Mouse (Mus musculus) stomach, embryonic 14.5 days (tissue): Measurements from ENCODE around the gene Zfp451. TPM values are rescaled to one million over a fixed set of nuclear protein-coding genes. Genes with fewer than 3 reads are reported as not detected.

ENCODE experiments used
- ATAC-seq: fragments of 200-750 bp; cut with Nextera tagmentation; 2 replicates; pipeline ENCODE4 v1.8.0; 2017; ENCODE audit warnings: low read depth, moderate TSS enrichment; ENCODE audit not compliant: insufficient number of reproducible peaks, insufficient read depth, low FRiP score
- H3K27ac ChIP-seq: fragments of 300-500 bp; sonication (generic); 2 replicates; pipeline ENCODE4 v1.5.1; 2014; ENCODE audit warnings: mild to moderate bottlenecking, low read length, moderate library complexity, mixed read lengths
- H3K27me3 ChIP-seq: fragments of 300-500 bp; sonication (generic); 2 replicates; pipeline ENCODE4 v1.6.1; 2014; ENCODE audit warnings: low read length, control low read depth, mixed read lengths; ENCODE audit not compliant: control insufficient read depth, insufficient read depth
- H3K36me3 ChIP-seq: fragments of 300-500 bp; sonication (generic); 2 replicates; pipeline ENCODE4 v1.6.1; 2014; ENCODE audit warnings: mild to moderate bottlenecking, control low read depth, low read length, moderate library complexity, mixed read lengths; ENCODE audit not compliant: control insufficient read depth, insufficient read depth
- H3K4me1 ChIP-seq: fragments of 300-500 bp; sonication (generic); 2 replicates; pipeline ENCODE4 v1.6.1; 2014; ENCODE audit warnings: low read length, control low read depth, mixed read lengths; ENCODE audit not compliant: control insufficient read depth, insufficient read depth
- H3K4me2 ChIP-seq: fragments of 300-500 bp; sonication (generic); replicated peaks from 2 replicates; pipeline ENCODE4 v1.6.1; 2014; ENCODE audit warnings: low read depth, low read length, control low read depth
- H3K4me3 ChIP-seq: fragments of 300-500 bp; sonication (generic); 2 replicates; pipeline ENCODE4 v1.5.1; 2014; ENCODE audit warnings: low read depth, low read length, control low read depth
- H3K9ac ChIP-seq: fragments of 300-500 bp; sonication (generic); replicated peaks from 2 replicates; pipeline ENCODE4 v1.6.1; 2014; ENCODE audit warnings: low read depth, mild to moderate bottlenecking, control low read depth, low read length, moderate library complexity, mixed read lengths
- H3K9me3 ChIP-seq: fragments of 300-500 bp; sonication (generic); 2 replicates; pipeline ENCODE4 v1.6.1; 2016; ENCODE audit warnings: low read depth, low read length, control low read depth; ENCODE audit not compliant: control insufficient read depth
- WGBS: fragments of 180-500 bp; shearing (Covaris S2); extraction: QIAGEN DNeasy Blood & Tissue Kit; methylation state at CpG from one replicate; pipeline ENCODE4 v1.1.7; 2014; 5-methylcytosine and 5-hydroxymethylcytosine counted together
- polyA plus RNA-seq: library from polyadenylated mRNA; unstranded; fragments of >200 nt; fragmentation: Nextera tagmentation; extraction: Ambion mirVana; gene quantifications from 2 replicates; pipeline ENCODE4 v1.2.1, GENCODE M21; 2014

Gene Zfp451
- polyA plus RNA-seq, 1 experiment from 2014 or later: 37.8 TPM

DNA sequence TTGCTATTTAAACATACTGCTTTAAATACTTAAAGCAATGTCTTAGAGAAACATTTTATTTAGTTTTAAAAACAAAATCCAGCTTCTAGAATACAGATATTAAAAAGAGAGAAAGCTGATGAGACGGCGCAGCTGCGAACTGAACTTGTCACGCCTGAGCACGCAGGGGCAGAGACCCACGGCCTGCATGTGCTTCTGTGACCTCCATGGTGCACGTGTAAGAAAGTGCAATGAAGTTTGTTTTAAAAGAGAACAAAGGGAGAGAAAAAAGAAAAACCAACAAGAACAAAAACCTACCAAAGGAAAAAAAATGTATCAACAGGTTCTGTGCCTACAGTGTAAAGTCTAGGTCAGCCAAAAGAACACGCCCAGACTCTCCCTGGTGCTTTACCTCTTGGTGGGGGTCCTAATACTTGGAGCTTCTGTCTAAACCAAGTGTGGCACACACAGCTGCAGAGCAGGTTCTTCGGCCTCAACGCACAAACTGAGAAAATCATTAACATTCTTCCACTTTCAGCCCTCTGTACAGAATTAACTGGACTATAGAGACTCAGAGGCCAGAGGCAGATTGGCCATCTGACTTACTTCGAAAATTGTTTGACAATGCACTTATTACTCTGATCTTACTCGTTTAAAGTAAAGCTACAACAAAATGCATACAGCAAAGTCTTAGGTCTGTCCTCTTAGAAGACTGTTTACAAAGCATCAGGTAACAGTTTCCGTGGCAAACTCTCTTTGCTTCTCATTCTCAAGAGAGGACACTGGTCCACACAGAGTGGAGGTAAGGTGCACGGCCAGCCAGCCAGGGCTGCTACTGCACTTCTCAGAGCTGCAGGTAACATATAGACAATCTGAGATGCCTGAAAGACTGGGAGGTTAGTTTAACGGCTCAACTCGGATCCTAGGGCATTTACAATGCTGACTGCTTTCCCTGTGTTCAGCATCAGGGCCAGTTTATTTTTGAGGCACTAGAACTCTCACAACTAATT lies 47.6 kb downstream of the Zfp451 start:
- no peak overlapping the region for H3K4me3 ChIP-seq
- H3K9me3 ChIP-seq: no peaks in the 10 kb centered on the region
- ATAC-seq: peak; percentile 58; the same call in 1 of the 2 replicates
- H3K4me1 ChIP-seq: no peaks in the 10 kb centered on the region
- no peak overlapping the region for H3K27ac ChIP-seq
- no peaks in the 10 kb centered on the region for H3K27me3 ChIP-seq
- no peak overlapping the region for H3K4me2 ChIP-seq
- H3K9ac ChIP-seq: no peak overlapping the region
- WGBS: 61% methylated on average over 16 of the region's 16 CpGs
- H3K36me3 ChIP-seq: peaks cover 17% of the 10 kb centered on the region

DNA sequence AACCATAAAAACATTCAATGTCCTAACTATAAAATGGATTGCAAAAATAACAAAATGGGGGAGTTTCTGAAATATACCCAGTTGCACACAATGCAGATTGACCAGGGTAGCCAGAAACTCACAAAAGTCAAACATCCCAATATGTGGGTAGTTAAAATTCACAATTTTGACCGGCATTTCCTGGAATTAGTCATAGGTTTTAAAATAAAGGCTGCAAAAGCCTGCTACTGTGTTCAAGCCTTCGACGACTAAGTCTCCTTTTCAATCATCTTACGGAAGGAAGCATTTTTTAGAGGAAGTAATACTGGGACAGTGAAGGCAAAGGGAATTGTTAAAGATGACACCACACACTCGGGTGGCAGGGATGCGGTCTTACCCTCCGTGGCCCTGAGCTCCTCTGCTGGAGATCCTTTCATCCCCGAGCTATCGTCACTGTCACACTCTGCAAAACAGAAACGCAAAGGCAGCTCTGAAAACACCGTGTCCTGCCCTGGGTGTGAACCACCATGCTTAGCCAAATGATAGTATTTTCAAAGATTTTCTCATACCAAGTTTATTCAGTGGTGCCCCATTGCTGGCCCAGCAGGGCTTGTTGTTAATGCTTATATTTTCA lies 48.8 kb downstream of the Zfp451 start:
- Histone ChIP-seq H3K9ac (no peak overlapping the region), H3K27me3 (no peaks in the 10 kb centered on the region), H3K4me2 (no peak overlapping the region), H3K36me3 (peaks cover 15% of the 10 kb centered on the region), H3K4me1 (no peaks in the 10 kb centered on the region), H3K9me3 (no peaks in the 10 kb centered on the region), H3K27ac (no peak overlapping the region), H3K4me3 (no peak overlapping the region)
- no peak for ATAC-seq
- 90% methylated on average over 11 of the region's 11 CpGs for WGBS

DNA sequence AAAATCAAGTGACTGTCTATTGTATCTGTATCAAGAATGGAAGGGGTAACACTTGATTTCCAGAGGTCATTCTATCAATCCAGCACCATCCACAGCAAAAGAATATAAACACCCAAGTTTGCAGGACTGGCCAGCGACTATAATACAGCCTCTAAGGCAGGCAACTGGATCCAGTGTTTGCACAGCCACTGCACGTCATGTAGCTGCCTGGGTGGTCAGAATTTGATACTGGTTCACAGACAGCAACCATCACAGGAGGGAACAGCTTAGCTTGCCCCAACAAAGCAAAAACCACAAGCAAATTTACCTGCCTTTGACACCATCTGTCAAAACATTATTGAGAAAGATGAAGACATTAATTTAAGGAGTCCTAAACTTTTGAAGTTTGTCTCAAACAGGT lies 50.6 kb downstream of the Zfp451 start:
- WGBS: 33% methylated on average over 2 of the region's 2 CpGs
- Histone ChIP-seq H3K27ac (no peak overlapping the region), H3K9ac (no peak overlapping the region), H3K27me3 (no peaks in the 10 kb centered on the region), H3K4me2 (no peak overlapping the region), H3K4me3 (no peak overlapping the region), H3K9me3 (no peaks in the 10 kb centered on the region), H3K36me3 (peaks cover 5% of the 10 kb centered on the region), H3K4me1 (no peaks in the 10 kb centered on the region)
- ATAC-seq: no peak

DNA sequence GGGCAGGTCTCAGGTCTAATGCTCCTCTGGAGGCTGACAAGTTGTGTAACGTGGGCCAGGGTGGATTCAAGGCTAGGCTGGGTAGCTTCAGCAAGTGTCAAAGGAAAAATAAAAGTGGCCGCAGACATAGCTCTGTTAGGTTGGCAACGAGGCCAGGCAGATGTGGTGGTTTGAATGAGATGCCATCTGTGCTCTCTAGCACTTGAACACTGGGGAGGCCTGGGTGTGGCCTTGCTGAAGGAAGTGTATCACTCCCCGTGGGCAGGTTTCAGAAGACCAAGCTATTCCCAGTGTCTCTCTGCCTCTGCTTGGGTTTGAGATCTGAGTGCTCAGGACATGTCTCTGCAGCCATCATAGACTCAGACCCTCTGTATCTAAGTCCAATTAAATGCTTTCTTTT lies 55.9 kb downstream of the Zfp451 start:
- no peak overlapping the region for H3K4me2 ChIP-seq
- ATAC-seq: no peak
- H3K27ac ChIP-seq: no peak overlapping the region
- WGBS: 57% methylated on average over 4 of the region's 4 CpGs
- H3K36me3 ChIP-seq: peaks cover 4% of the 10 kb centered on the region; the same call in 1 of the 2 replicates
- no peak overlapping the region for H3K4me3 ChIP-seq
- peaks cover 9% of the 10 kb centered on the region for H3K4me1 ChIP-seq
- no peaks in the 10 kb centered on the region for H3K9me3 ChIP-seq
- no peak overlapping the region for H3K9ac ChIP-seq
- no peaks in the 10 kb centered on the region for H3K27me3 ChIP-seq

DNA sequence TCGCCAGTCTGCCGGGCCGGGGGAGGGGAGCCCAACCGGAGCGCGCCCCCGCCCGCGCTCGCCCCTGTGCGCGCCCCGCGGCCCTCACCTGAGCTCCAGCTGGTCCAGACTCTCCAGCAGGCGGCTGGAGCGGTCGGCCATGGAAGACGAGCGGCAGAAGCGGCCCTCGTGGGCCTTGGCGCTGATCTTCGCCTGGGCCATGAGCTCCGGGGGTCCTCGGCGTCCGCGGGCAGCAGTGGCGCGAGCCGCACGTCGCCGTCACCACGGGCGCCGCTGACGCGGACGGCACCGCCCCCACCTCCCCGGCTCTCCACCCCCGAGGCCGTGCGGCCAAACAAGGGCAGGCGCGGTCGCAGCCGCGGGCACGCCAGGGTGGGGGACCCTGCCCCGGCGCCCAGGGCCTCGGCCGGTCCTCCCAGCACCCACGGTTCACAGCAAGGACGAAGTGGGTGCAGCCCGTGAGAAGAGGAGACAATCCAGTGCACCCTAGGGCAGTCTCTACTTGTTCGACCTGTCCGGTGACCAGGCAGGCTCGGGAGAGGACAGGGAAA lies 56.8 kb downstream of the Zfp451 start, which contains the start of gene Bag2:
Bag2 (minus strand) TSS at position 305 of the 551 bp plus-strand sequence.
- under 1% methylated on average over 61 of the region's 61 CpGs for WGBS
- no peaks in the 10 kb centered on the region for H3K27me3 ChIP-seq
- H3K36me3 ChIP-seq: peaks cover 4% of the 10 kb centered on the region; the same call in 1 of the 2 replicates
- peaks cover 9% of the 10 kb centered on the region for H3K4me1 ChIP-seq
- no peaks in the 10 kb centered on the region for H3K9me3 ChIP-seq
- peak within 1 kb of the TSS; percentile 61; the same call in 1 of the 2 replicates for H3K27ac ChIP-seq
- peak within 1 kb of the TSS; percentile 76 for H3K9ac ChIP-seq
- H3K4me3 ChIP-seq: peak within 1 kb of the TSS; percentile 62
- peak within 1 kb of the TSS; percentile 59 for H3K4me2 ChIP-seq
- ATAC-seq: peak; percentile 87

DNA sequence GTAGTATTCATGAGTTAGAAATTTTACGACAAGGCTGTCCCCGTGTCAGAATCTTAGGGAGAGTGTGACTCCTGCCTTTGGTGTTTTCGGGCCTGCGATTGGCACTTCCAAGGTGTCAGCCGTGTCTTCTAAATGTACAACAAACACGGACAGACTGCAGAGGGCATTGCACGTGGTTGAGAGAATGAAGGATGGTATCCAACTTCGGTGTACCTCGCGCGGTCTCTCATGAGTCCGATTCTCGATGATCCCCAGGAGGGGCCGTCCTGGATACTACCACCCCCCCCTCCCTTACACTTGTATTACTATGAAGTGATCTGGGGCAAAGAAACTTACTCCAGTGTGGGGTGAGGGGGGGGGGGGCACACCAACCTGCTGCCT lies 57.4 kb downstream of the Zfp451 start:
- peak; percentile 17; the same call in 1 of the 2 replicates for ATAC-seq
- H3K36me3 ChIP-seq: peaks cover 4% of the 10 kb centered on the region; the same call in 1 of the 2 replicates
- H3K9me3 ChIP-seq: no peaks in the 10 kb centered on the region
- peak overlapping the region; percentile 61; the same call in 1 of the 2 replicates for H3K27ac ChIP-seq
- H3K4me2 ChIP-seq: peak overlapping the region; percentile 59
- peak overlapping the region; percentile 76 for H3K9ac ChIP-seq
- peak overlapping the region; percentile 62 for H3K4me3 ChIP-seq
- H3K4me1 ChIP-seq: peaks cover 9% of the 10 kb centered on the region
- WGBS: 2% methylated on average over 14 of the region's 14 CpGs
- no peaks in the 10 kb centered on the region for H3K27me3 ChIP-seq

DNA sequence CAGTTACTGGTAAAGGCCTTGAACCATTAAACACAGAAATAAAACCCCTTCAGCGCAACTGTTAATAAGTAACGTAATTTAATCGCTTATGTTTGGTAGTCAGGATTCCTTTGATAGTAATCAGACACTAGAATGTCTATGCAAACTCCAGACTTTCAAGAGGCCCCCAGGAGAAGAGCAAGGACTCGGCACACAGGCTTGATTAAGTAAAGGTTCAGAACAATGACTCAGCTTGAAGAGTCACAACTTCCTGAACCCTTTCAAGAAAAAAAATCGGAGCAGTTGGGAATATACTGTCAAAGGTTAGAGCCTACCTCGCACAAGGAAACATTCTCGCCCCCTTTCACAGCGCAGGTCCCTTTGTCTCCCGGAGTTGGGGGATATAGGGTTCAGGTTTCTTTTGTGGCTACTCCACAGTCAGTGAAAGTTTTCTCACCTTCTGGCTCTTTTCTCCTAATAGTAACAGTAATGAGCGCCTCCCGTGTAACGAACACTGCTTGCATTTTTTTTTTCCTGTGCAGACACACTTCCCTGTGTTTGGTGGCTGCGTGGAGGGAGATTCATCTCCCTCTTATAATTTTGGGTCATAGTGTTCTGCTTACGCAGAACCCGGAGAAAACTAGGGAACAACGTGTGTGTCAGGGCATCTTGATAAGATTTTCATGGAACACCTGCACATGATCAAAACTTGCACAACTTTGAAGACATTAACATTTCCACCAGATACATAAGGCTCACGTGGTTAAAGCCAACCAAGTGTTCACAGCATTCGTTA lies 58.0 kb downstream of the Zfp451 start:
- H3K9me3 ChIP-seq: no peaks in the 10 kb centered on the region
- 18% methylated on average over 18 of the region's 18 CpGs for WGBS
- H3K4me2 ChIP-seq: peak overlapping the region; percentile 59
- peak overlapping the region; percentile 76 for H3K9ac ChIP-seq
- H3K27me3 ChIP-seq: no peaks in the 10 kb centered on the region
- H3K4me3 ChIP-seq: peak overlapping the region; percentile 62
- ATAC-seq: no peak
- H3K27ac ChIP-seq: no peak overlapping the region
- H3K4me1 ChIP-seq: peaks cover 9% of the 10 kb centered on the region
- H3K36me3 ChIP-seq: peaks cover 4% of the 10 kb centered on the region; the same call in 1 of the 2 replicates
